Mouse (Mus musculus) hindbrain, embryonic 12.5 days (tissue): ENCODE results near the gene Gm4181. TPM values are rescaled to one million over a fixed set of nuclear protein-coding genes. Genes with fewer than 3 reads are reported as not detected.
"Not testable (repeated sequence)": the region's sequence is repeated elsewhere in the genome, so short reads cannot be mapped to it uniquely, and the experiment has no call there.

Experiments
- ATAC-seq: fragments of 200-750 bp; cut with Nextera tagmentation; 2 replicates; pipeline ENCODE4 v1.8.0; 2017; ENCODE audit warnings: moderate TSS enrichment; ENCODE audit not compliant: low FRiP score
- H3K27ac ChIP-seq: fragments of 300-500 bp; sonication (generic); 2 replicates; pipeline ENCODE4 v1.5.1; 2016; ENCODE audit warnings: mild to moderate bottlenecking
- H3K27me3 ChIP-seq: fragments of 300-500 bp; sonication (generic); 2 replicates; pipeline ENCODE4 v1.6.1; 2016; ENCODE audit warnings: mild to moderate bottlenecking
- H3K36me3 ChIP-seq: fragments of 300-500 bp; sonication (generic); 2 replicates; pipeline ENCODE4 v1.6.1; 2016; ENCODE audit warnings: mild to moderate bottlenecking
- H3K4me1 ChIP-seq: fragments of 300-500 bp; sonication (generic); 2 replicates; pipeline ENCODE4 v1.6.1; 2016
- H3K4me2 ChIP-seq: fragments of 300-500 bp; sonication (generic); replicated peaks from 2 replicates; pipeline ENCODE4 v1.6.1; 2016; ENCODE audit warnings: mild to moderate bottlenecking
- H3K4me3 ChIP-seq: fragments of 300-500 bp; sonication (generic); 2 replicates; pipeline ENCODE4 v1.5.1; 2016; ENCODE audit warnings: mild to moderate bottlenecking
- H3K9ac ChIP-seq: fragments of 300-500 bp; sonication (generic); 2 replicates; pipeline ENCODE4 v1.6.1; 2016; ENCODE audit warnings: mild to moderate bottlenecking, moderate library complexity
- H3K9me3 ChIP-seq: fragments of 300-500 bp; sonication (generic); replicated peaks from 2 replicates; pipeline ENCODE4 v1.6.1; 2016; ENCODE audit warnings: mild to moderate bottlenecking
- WGBS: fragments of 180-500 bp; shearing (Covaris S2); methylation state at CpG from one replicate; pipeline ENCODE4 v1.1.7; 2016; 5-methylcytosine and 5-hydroxymethylcytosine counted together
- polyA plus RNA-seq: library from polyadenylated mRNA; unstranded; fragments of >200 nt; fragmentation: Nextera tagmentation; extraction: Ambion mirVana; gene quantifications from 2 replicates; pipeline ENCODE4 v1.2.1, GENCODE M21; 2016

Gene Gm4181
- polyA plus RNA-seq = not detected in 2 replicates

GRCm38 (mm10) chr14:51635566-51635965 is at the start of gene Gm4181:
TSS of gene Gm4181 (minus strand) at chr14:51635666.
- not testable (repeated sequence) for H3K36me3 ChIP-seq, ATAC-seq
- 75% methylated on average over 1 of the region's 1 CpGs for WGBS

GRCm38 (mm10) chr14:51677269-51677668 is 41.8 kb upstream of the Gm4181 start:
- Histone ChIP-seq H3K27ac (no peak overlapping the region), H3K4me3 (no peak overlapping the region), H3K4me1 (no peaks in the 10 kb centered on the region), H3K9ac (no peak overlapping the region), H3K4me2 (no peak overlapping the region), H3K9me3 (no peaks in the 10 kb centered on the region), H3K27me3 (no peaks in the 10 kb centered on the region), H3K36me3 (no peaks in the 10 kb centered on the region)
- no peak for ATAC-seq
- WGBS = 90% methylated on average over 5 of the region's 5 CpGs

More at GRCm38 (mm10) chr14:51635566-51635965, at the start of gene Gm4181:
- not testable (repeated sequence) for H3K27me3 ChIP-seq, H3K9ac ChIP-seq, H3K4me2 ChIP-seq, H3K27ac ChIP-seq, H3K9me3 ChIP-seq, H3K4me1 ChIP-seq, H3K4me3 ChIP-seq

GRCm38 (mm10) chr14:51632426-51632825 is 3.0 kb downstream of the Gm4181 start:
- H3K4me3 ChIP-seq, H3K4me2 ChIP-seq, H3K27me3 ChIP-seq, H3K9me3 ChIP-seq, H3K27ac ChIP-seq, H3K4me1 ChIP-seq, H3K36me3 ChIP-seq, H3K9ac ChIP-seq, ATAC-seq: not testable (repeated sequence)
- 100% methylated on average over 1 of the region's 1 CpGs for WGBS

GRCm38 (mm10) chr14:51611210-51611609 is 24.3 kb downstream of the Gm4181 start, which contains the start of gene Gm17078:
TSS of gene Gm17078 (minus strand) at chr14:51611310.
- Histone ChIP-seq H3K27me3 (no peaks in the 10 kb centered on the region), H3K4me3 (no peak within 1 kb of the TSS), H3K36me3 (no peaks in the 10 kb centered on the region), H3K9ac (no peak within 1 kb of the TSS), H3K4me2 (no peak within 1 kb of the TSS), H3K27ac (no peak within 1 kb of the TSS), H3K9me3 (no peaks in the 10 kb centered on the region), H3K4me1 (no peaks in the 10 kb centered on the region)
- no peak for ATAC-seq
- 86% methylated on average over 1 of the region's 1 CpGs for whole genome bisulfite sequencing

- not testable (repeated sequence) for H3K27me3 ChIP-seq, H3K27ac ChIP-seq, H3K4me3 ChIP-seq, H3K9me3 ChIP-seq, H3K9ac ChIP-seq, ATAC-seq, H3K36me3 ChIP-seq, H3K4me1 ChIP-seq, H3K4me2 ChIP-seq
- WGBS = 93% methylated on average over 4 of the region's 4 CpGs
Observed at GRCm38 (mm10) chr14:51592039-51592438, 43.4 kb downstream of the Gm4181 start, which contains the start of gene Gm17174. TSS of gene Gm17174 (minus strand) at chr14:51592139.

Other genes starting within 250 kb of the Gm4181 start
- not detected in 2 replicates for gene Vmn2r88, start 224.8 kb downstream of the Gm4181 start, polyA plus RNA-seq
- gene Vmn2r89, start 183.8 kb downstream of the Gm4181 start, polyA plus RNA-seq = not detected in 2 replicates
- gene Gm5622, start 82.9 kb downstream of the Gm4181 start, polyA plus RNA-seq = not detected in 2 replicates
- gene Gm17175, start 61.6 kb downstream of the Gm4181 start, polyA plus RNA-seq = not detected in 2 replicates
- not detected in 2 replicates for gene Gm17174, start 43.5 kb downstream of the Gm4181 start, polyA plus RNA-seq
- not detected in 2 replicates for gene Gm17078, start 24.4 kb downstream of the Gm4181 start, polyA plus RNA-seq
- gene Gm17079, start 59.8 kb upstream of the Gm4181 start, polyA plus RNA-seq = not detected in 2 replicates
- gene Gm5800, start 81.5 kb upstream of the Gm4181 start, polyA plus RNA-seq = not detected in 2 replicates
- gene Ang4, start 137.9 kb upstream of the Gm4181 start, polyA plus RNA-seq = not detected in 2 replicates
- gene AY358078, start 164.4 kb upstream of the Gm4181 start, polyA plus RNA-seq = not detected in 2 replicates
- gene Ear6, start 218.0 kb upstream of the Gm4181 start, polyA plus RNA-seq = not detected in 2 replicates
- gene Mettl17, start 249.2 kb upstream of the Gm4181 start, polyA plus RNA-seq = 61.8 and 62.9 TPM in 2 replicates